Mouse (Mus musculus) lung, postnatal 10 days (tissue): ENCODE results near the gene Cacna1b.

Experiments used
- DNase-seq: peaks from one replicate; pipeline ENCODE4 v3.0.0; 2021

The Cacna1b gene

DNA sequence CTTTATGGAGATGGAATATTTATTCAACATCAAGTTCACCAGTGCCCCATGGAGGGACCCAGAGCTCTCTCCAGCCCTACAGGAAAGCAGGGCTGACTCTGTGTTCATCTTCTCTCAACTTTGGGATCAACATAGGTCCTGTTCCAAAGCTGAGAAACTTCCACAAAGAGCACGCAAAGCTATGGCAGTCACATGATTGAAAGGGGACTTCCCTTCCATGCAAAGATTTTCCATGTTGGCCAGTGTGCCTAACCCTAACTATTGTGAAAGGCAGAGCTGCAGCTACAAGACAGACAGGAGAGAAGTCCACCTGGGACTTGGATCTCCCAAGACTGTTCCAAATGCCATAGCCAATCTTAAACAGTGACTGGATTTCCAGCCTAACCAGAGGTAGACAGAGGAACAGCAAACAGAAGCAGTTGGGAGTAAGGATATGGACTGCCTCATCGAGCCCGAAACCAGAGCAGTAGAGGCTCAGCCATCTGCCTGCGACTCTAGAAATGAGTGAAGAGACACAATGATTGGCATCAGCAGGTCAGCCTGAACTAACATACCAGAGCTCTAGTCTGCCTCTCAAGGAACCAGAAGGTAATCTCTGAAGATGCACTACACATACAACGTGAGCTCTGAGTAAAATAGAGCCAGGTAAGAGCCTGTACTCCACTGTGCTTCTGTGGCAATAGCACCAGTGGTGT lies 116.4 kb downstream of the Cacna1b start:
- no peak for DNase-seq

DNA sequence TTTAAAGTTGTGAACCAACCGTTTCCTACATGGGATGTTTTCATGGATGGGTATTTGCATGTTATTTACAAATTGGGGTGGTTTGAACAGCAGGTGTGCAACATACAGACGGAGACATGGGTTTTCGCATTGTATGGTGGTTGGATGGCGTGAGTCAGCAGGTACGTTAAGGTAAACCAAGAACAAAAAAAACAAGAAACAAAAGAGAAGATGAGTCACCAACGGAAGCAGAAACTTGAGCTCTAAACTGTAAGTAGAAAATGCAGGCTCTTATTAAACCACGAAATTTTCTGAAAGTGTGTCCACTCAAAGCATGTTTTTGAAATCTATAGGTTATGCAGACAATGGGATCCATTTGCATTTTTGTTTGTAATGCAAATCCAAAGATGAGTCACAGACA lies 120.1 kb downstream of the Cacna1b start:
- no peak for DNase-seq

DNA sequence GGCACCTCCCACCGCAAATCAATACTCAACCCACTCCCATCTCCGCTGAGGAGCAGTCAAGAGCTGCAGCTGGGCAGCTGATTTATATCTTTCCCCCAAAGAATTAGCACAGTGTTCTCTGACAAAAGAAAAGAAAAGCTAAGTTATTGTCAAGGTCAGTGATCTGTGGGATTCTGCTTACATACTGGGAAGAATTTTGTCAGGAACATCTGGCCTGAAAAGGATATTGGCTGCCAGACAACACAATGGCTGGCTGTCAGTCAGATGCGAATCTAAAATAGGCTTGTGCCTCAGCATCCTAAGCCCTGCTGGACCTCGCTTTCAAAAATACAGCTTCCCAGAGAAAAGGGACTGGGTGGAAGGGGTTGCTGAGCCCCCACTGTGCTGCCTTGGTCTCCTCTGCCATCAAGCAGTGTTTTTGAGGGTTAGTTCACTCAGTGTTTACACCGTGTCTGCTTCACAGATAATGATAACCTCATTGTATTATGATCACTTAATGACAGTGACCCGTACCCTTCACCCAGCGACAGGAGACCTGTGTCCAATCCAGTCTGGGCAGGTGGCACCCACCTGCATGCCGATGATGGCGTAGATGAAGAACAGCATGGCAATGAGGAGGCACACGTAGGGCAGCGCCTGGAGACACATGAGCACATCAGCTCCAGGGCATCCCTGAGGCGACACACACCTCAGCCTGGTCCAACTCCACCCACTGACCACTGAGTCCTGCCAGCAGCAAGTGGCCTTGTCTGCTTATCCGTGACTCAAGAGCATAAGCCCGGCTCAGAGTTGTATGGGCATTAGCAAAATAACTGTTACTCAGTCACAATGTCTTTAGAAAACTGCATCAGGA lies 124.6 kb downstream of the Cacna1b start:
- DNase-seq = no peak

DNA sequence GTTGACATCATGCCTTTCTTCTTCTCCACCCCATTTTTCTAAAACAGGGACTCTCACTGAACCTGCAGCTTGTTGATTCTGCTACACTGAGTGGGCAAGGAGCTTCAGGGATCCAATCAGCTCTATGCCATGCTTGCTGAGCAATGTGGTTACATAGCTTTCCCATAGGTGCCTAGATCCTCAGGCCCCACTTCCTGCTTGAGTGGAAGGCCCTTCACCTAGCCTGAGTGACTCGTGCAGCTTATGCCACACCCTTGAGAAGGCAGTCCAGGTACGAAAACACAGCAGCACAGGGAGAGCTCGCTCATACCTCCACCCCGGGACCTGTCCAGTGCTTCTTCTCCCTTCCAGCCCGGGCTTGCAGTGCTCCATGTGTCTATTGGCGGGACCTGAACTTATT lies 129.3 kb downstream of the Cacna1b start:
- DNase-seq = no peak

DNA sequence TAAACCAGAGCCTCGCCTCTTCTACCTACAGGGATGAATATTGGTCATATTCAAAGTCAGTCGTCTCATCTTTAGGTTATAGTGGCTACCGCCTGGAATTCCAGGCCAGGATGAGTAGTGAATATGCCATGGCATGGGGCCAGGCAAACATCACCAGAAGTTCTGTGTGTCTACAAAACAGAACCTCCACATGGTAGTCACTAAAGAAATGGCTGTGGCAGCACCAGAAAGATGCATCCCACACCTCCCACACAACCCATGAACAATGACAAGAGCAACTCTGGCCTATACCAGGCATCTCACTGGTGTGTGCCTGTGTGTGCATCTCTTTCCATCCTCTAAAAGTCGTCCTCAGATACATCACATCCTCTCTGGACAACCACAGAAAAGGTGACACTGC lies 145.8 kb downstream of the Cacna1b start:
- DNase-seq = no peak

DNA sequence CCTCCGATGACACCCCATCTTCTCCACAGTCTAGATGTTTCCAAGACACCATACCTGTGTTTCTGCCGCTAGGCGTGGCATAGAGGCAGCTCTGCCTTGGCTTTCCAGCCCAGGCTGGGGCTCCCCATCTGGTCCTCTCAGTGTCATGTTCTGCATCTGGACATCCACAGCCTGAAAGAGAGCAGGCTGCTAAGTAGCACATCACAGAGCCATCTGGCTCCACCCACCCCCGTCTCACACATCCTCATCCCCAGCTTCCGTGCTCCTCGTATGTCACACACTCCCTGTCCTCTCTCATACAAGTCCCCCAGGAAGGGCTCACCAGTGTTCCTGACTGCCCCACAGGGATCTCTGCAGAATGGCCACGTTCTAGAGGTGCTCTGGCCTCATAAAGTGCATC lies 153.2 kb downstream of the Cacna1b start:
- DNase-seq = no peak

DNA sequence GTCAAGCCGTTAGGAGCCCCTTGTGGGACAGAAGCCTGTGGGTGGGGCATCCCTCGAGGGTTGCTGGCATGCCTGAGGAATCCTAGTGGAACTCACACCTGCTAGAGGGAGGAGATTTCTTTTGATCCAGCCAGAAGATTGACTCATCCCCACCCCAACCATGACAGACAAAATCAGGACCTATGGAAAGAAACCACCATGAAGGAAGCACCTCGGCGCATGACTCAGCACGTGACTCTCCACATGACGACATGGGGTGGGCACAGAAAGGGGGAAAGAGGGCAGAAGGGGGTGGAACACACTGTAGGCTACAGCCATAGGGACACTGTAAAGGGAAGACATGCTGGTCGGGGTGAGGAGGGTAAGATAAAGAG lies 154.2 kb downstream of the Cacna1b start:
- no peak for DNase-seq

DNA sequence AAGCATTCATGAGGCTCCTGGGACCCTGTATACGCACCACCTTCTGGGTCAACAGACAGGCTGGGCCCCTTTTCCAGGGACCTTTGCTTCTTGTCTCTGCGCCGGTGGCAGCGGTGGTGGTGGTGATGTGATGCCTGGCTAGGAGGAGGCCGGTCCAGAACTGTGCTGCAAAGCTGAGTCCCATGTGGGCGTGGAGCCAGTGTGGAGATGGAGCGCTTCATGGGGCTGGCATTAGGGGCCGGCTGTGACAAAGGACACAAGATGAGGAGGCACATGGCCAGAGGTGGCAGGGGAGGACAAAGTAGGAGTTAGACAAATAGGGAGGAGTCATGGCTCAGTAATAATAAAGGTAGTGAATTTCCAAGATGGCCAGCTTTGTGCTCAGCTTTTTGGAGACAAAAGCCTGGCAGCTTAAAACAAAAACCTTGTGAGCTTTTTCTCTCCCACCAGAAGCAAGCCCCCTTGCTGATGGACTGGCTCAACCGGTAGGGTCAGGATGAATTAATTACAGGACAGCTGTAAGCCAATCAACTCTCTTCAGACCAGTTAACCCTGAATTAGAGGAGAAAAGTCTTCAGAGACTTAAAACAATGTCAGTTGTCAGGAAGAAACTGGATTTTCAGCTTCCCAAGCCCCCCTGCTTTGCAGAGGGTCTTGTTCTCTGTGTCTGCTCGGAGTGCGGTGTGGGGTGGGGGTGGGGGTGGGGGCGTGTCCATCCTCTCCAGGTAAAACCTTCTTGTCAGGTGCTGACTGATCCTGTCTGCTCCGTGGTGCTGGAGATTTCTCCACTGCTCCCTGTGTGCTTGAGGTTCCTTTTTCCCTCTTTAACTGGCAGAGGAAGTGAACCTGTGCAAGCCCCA lies 154.8 kb downstream of the Cacna1b start:
- DNase-seq = no peak

DNA sequence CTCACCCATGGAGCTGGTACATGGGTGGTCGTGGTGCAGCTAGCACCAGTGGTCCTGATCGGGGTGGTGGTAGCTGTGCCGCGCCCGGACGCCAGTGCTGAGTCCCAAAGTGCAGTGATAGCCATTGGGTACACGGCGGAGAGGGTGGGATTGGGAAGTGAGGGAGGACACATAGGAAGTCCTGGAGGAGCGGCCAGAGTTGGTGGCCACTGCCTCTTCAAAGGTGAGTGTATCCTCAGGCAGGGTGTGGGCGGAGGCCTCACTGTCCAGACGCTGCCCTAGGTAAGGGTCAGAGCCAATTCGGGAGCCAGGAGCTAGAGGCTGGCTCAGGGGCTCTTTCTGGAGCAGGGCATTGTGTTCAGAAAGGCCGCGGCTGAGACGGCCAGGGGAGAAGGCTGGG lies 156.4 kb downstream of the Cacna1b start:
- no peak for DNase-seq

DNA sequence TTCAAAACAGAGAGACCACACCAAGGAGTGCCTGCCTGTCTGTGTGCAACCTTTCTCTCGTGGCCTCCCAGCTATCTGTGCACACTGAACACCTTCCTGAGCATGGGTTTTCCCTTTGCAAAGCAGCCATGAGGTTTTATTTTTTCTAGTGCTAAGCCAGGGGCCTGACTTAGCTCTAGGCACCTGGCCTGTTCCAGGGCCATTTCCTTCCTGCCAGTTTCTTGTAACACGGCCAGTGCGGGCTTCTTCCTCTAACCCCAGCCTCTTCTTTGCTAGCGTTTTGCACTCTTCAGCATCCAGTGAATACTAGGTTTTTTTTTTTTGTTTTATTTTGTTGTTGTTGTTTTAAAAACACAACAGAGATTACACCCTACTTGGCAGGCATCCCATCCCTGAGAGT lies 157.9 kb downstream of the Cacna1b start:
- DNase-seq = no peak

DNA sequence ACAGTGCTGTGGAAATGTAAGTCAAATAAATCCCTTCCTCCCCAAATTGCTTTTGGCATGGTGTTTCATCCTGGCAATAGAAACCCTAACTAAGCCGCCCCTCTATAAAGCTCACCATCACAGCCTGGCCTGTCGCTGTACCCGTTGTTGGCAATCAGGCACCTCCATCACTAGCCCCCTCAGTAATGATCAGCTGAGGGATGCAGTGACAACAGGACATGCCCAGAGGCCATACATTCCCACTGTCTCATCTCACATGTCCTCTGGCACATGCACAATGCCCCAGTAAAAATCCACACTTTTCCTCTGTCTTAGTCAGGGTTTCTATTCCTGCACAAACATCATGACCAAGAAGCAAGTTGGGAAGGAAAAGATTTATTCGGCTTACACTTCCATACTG lies 173.5 kb downstream of the Cacna1b start:
- DNase-seq = no peak

DNA sequence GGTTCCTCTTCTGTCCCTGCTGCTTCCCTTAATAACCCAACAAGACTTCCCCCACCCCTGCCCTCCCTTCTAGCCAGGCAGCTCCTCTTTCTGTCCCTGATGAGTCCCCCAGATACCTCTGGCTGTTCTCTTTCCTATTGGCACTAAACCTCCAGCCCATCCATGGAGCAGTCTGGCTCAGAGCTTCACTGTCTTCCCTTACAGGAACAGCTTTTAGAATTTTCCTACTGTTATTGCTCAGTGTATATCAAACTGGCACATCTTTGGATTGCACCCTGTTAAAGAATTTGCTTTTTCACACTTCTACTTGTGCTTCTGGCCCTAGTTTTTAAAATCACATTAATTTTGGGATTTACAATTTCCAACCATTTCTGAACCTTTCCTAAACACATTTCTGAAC lies 175.0 kb downstream of the Cacna1b start:
- no peak for DNase-seq

DNA sequence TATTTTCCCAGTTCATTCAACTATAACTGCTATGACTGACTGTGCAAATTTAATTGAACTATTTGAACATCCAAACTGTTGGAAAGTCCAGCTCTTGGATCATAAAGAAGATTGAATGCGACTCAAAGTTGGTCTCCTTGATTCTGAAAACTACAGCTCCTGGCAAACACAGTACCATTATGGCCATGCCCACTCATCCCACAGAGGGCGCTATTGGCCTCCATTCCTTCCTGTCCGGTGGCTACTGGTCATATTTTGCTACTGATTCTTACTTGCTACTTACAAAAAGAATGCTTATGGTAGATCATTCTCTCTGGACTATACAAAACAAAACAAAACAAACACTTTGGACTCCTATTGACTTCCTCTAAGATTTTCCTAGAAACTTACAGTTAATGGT lies 188.3 kb downstream of the Cacna1b start:
- DNase-seq = peak; percentile 50

DNA sequence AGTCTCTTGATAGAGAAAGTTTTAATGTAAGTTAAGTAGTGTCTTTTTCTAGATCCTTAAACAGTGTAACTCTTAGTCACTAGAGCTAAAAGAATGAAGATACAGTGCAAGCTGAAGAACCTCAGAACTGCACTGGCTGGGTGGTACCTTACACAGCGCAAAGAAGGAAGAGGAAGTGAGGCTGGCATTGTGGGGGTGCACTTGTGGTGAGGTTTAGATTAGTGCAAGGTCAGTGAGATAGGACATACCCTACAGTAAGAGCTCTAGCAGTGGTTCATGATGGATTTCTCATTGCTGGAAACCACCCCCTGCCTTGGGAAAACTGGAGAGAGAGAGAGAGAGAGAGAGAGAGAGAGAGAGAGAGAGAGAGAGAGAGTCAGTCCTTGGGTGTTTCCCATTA lies 192.0 kb downstream of the Cacna1b start:
- DNase-seq = no peak

DNA sequence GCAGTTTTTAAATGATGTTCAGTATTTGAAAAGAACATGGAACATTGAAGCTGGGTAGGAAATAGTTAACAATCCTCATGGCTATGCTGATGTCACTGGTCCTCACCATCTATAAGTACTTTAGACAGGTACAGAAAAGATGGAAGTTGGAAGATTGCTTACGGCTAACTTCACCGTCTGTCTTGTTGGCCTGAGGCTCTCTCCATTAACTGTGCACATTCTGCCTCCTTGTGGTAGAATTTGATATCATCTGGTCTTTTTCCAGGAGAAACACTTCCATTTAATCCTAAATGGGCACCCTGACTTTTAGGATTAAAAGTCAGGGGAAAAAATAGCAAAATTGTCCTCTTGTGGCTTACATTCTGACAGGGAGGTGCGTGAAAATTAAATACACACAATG lies 194.4 kb downstream of the Cacna1b start:
- DNase-seq = peak; percentile 72

DNA sequence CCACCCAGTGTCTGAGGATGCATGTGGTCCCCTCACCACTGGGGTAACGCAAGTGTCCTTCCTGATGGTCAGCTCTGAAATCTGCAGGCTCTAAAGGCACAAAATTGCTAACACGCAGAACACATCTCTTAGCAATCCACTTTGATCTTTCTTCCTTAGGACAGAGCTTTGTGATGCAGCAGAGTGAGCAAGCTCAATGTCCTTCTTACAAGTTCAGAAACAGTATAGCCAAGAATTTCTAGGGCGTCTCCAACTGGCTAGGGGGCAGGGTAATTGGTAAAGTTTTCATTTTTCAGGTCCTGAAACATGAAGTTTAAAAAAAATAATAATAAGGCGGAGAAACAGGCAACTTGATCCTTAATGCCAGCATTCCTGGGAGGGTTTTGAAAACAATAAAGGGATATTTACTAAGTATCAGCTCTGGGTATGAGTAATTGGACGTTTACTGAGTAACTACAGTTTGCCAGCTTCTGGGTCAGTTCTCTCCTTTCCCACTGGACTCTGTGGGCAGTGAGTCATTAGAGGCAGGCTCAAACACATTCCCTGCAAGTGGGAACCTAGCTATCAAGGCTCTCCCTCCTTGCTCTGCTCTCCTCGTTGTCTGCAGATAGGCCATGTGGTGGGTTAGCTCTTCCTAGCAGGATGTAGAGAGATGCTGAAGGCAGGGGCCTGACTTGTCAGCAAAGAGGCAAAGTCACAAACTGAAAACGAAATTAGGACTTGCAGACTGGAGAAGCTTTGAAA lies 200.2 kb downstream of the Cacna1b start:
- DNase-seq = no peak

DNA sequence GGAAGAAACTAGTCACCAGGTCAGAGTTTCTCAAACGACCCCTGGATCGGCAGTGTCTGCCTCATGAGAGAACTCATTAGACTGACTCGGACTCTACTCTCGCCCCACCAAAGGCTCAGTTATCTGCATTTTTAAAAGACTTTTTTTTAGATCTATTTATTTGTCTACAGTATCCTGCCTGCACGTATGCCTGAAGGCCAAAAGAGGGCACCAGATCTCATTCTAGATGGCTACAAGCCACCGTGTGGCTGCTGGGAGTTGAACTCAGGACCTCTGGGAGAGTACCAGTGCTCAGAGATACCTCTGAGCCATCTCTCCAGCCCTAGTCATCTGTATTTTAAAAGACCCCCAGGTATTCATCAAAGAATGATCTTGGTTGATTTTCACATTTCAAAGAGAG lies 201.0 kb downstream of the Cacna1b start:
- DNase-seq = no peak

DNA sequence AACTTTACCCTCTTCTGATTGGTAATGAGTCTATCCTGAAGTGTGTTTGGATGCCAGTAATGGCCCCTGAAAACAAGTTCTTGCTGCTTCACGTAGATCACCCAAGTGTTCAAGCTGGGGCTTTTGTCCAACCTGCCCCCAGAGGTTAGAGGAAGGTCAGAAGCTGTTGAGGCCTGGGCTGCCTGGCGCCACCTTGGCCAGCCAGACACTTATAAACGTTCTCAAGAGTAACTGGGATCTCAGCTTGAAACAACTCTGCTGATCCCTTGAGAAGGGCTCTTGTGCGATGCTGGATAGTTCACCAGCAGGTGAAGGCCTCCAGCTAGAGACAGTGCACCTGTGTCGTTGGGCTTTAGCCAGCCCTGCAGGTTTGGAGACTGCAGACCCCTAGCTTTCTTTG lies 202.8 kb downstream of the Cacna1b start:
- DNase-seq = no peak

DNA sequence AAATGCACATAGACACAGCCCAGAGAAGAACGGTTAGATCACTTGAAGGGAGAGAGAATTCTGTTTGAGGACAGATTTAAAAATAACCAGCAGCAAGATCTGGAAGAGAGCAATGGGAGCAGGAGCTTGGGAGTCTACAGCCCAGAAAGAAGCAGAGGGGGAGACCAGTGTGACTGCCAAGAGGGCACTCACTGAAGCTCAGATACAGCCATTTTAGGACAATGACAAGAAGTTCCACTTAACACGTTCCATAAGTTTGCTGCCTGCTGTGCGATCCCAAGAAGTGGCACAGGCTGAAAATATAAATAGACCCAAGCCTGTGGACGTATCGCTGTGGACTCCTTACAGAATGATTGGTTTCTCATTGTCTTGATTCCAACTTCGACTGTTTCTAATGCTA lies 206.6 kb downstream of the Cacna1b start:
- no peak for DNase-seq

DNA sequence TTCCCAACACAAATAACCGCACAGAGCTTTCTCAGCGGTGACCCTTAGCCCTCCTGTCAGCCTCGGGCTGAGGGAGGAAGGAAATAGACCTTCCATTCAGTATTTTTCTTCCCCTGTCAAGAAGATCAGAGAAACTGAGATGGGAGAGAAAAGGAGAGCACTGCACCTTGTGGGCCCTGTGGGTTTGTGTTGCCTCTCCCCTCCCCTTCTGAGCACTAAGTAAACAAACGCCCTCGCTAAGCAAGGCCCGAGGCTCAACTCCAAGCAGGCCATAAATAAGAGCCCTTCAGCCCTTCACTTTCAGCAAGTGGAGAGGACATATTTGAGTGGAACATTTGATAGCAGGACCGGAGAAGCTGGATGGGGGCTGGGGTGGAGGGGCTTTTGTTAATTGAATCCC lies 209.0 kb downstream of the Cacna1b start:
- peak; percentile 7 for DNase-seq
